Mouse (Mus musculus) MEL (cell line): Measurements from ENCODE around the gene Isca1. TPM values are rescaled to one million over a fixed set of nuclear protein-coding genes. Genes with fewer than 3 reads are reported as not detected.
A peak's percentile ranks its signal among the peaks of the same experiment; 100 is the strongest.

ENCODE experiments used
- DNase-seq: peaks from one replicate; pipeline ENCODE4 v3.0.0; 2011; ENCODE audit warnings: low read depth, low spot score
- H3K27ac ChIP-seq: 2 replicates; pipeline ENCODE4 v1.5.1; 2012; ENCODE audit warnings: low read depth, mild to moderate bottlenecking, control low read depth, low read length, moderate library complexity; ENCODE audit not compliant: control insufficient read depth
- H3K27me3 ChIP-seq, 2 experiments: fragments of 150-350 bp in 1 of 2; sonication (generic) in 1 of 2; 2 replicates each; pipeline ENCODE4 v1.6.1; 2012; ENCODE audit warnings: low read length in 2 of 2, mild to moderate bottlenecking in 2 of 2, improper control_type of control experiment in 1 of 2, moderate library complexity in 1 of 2; ENCODE audit not compliant: insufficient read depth in 2 of 2, control insufficient read depth in 1 of 2
- H3K36me3 ChIP-seq, 2 experiments: 2 replicates each; pipeline ENCODE4 v1.6.1; 2012 to 2014; ENCODE audit warnings: low read length in 2 of 2, improper control_type of control experiment in 1 of 2, inconsistent platforms in 1 of 2, mild to moderate bottlenecking in 1 of 2; ENCODE audit not compliant: insufficient read depth in 2 of 2, control insufficient read depth in 1 of 2
- H3K4me1 ChIP-seq, 2 experiments: fragments of 150-350 bp in 1 of 2; sonication (generic) in 1 of 2; 2 replicates each; pipeline ENCODE4 v1.6.1; 2012; ENCODE audit warnings: low read length in 2 of 2, improper control_type of control experiment in 1 of 2, mild to moderate bottlenecking in 1 of 2; ENCODE audit not compliant: insufficient read depth in 2 of 2, control insufficient read depth in 1 of 2
- H3K4me3 ChIP-seq, 2 experiments: fragments of 150-350 bp in 1 of 2; sonication (generic) in 1 of 2; 2 replicates each; pipeline ENCODE4 v1.5.1; 2012; ENCODE audit warnings: low read depth in 2 of 2, low read length in 2 of 2, mild to moderate bottlenecking in 2 of 2, moderate library complexity in 2 of 2, control low read depth in 1 of 2, improper control_type of control experiment in 1 of 2; ENCODE audit not compliant: control insufficient read depth in 1 of 2, insufficient read depth in 1 of 2
- H3K79me2 ChIP-seq: 2 replicates; pipeline ENCODE4 v1.6.1; 2012; ENCODE audit warnings: mild to moderate bottlenecking, low read length, moderate library complexity; ENCODE audit not compliant: control insufficient read depth, poor library complexity, insufficient read depth
- H3K9ac ChIP-seq: 2 replicates; pipeline ENCODE4 v1.6.1; 2012; ENCODE audit warnings: low read depth, mild to moderate bottlenecking, control low read depth, low read length, moderate library complexity; ENCODE audit not compliant: control insufficient read depth, poor library complexity, severe bottlenecking
- H3K9me3 ChIP-seq: fragments of 150-350 bp; sonication (generic); replicated peaks from 2 replicates; pipeline ENCODE4 v1.6.1; 2012; ENCODE audit warnings: mild to moderate bottlenecking, low read length, improper control_type of control experiment, moderate library complexity; ENCODE audit not compliant: insufficient read depth
- CHD1 ChIP-seq: IDR thresholded peaks from 2 replicates; pipeline ENCODE4 v1.6.1; 2012; ENCODE audit warnings: low read depth, mild to moderate bottlenecking, inconsistent platforms, low read length, improper control_type of control experiment
- CHD2 ChIP-seq: IDR thresholded peaks from 2 replicates; pipeline ENCODE4 v1.6.1; 2011; ENCODE audit warnings: low read length, improper control_type of control experiment
- E2F4 ChIP-seq: IDR thresholded peaks from 2 replicates; pipeline ENCODE4 v1.6.1; 2011; ENCODE audit warnings: low read depth, low read length, improper control_type of control experiment, borderline replicate concordance
- ELF1 ChIP-seq: IDR thresholded peaks from 2 replicates; pipeline ENCODE4 v1.6.1; 2014; ENCODE audit warnings: low read depth, mild to moderate bottlenecking, inconsistent platforms, low read length, improper control_type of control experiment, moderate library complexity
- EP300 ChIP-seq, 2 experiments: IDR thresholded peaks; 2 replicates each; pipeline ENCODE4 v1.6.1; 2011; ENCODE audit warnings: improper control_type of control experiment in 2 of 2, low read length in 2 of 2, low read depth in 1 of 2, mild to moderate bottlenecking in 1 of 2
- ETS1 ChIP-seq: IDR thresholded peaks from 2 replicates; pipeline ENCODE4 v1.6.1; 2012; ENCODE audit warnings: low read depth, mild to moderate bottlenecking, inconsistent platforms, low read length, improper control_type of control experiment, moderate library complexity
- GABPA ChIP-seq: IDR thresholded peaks from 2 replicates; pipeline ENCODE4 v1.6.1; 2012; ENCODE audit warnings: low read depth, mild to moderate bottlenecking, inconsistent platforms, low read length, improper control_type of control experiment, moderate library complexity
- GATA1 ChIP-seq: IDR thresholded peaks from 2 replicates; pipeline ENCODE4 v1.6.1; 2011; ENCODE audit warnings: low read depth, low read length, improper control_type of control experiment
- HCFC1 ChIP-seq: IDR thresholded peaks from 2 replicates; pipeline ENCODE4 v1.6.1; 2012; ENCODE audit warnings: low read depth, mild to moderate bottlenecking, inconsistent platforms, low read length, improper control_type of control experiment, moderate library complexity
- JUND ChIP-seq: IDR thresholded peaks from 2 replicates; pipeline ENCODE4 v1.6.1; 2011; ENCODE audit warnings: low read depth, mild to moderate bottlenecking, improper control_type of control experiment, low read length
- KAT2A ChIP-seq: conservative IDR thresholded peaks from 2 replicates; pipeline ENCODE4 v1.6.1; 2012; ENCODE audit warnings: low read depth, low read length, improper control_type of control experiment, inconsistent platforms
- MAFK ChIP-seq: IDR thresholded peaks from 2 replicates; pipeline ENCODE4 v1.6.1; 2011; ENCODE audit warnings: low read depth, mild to moderate bottlenecking, low read length, improper control_type of control experiment, borderline replicate concordance
- MAZ ChIP-seq: IDR thresholded peaks from 2 replicates; pipeline ENCODE4 v1.6.1; 2012; ENCODE audit warnings: low read depth, mild to moderate bottlenecking, inconsistent platforms, low read length, improper control_type of control experiment
- MYC ChIP-seq: IDR thresholded peaks from 2 replicates; pipeline ENCODE4 v1.6.1; 2011; ENCODE audit warnings: low read depth, mild to moderate bottlenecking, low read length, improper control_type of control experiment, moderate library complexity
- POLR2A ChIP-seq, 2 experiments: IDR thresholded peaks; 2 replicates each; pipeline ENCODE4 v1.6.1; 2011 to 2012; ENCODE audit warnings: low read length in 2 of 2, mild to moderate bottlenecking in 2 of 2, control low read depth in 1 of 2, improper control_type of control experiment in 1 of 2, low read depth in 1 of 2, moderate library complexity in 1 of 2; ENCODE audit not compliant: control insufficient read depth in 1 of 2, insufficient read depth in 1 of 2, poor library complexity in 1 of 2
- POLR2AphosphoS2 ChIP-seq: IDR thresholded peaks from 2 replicates; pipeline ENCODE4 v1.6.1; 2011; ENCODE audit warnings: low read length, improper control_type of control experiment
- POLR2AphosphoS5 ChIP-seq: IDR thresholded peaks from 2 replicates; pipeline ENCODE4 v1.6.1; 2012; ENCODE audit warnings: low read depth, borderline replicate concordance, mild to moderate bottlenecking, inconsistent platforms, low read length, moderate library complexity, mixed read lengths
- RAD21 ChIP-seq: IDR thresholded peaks from 2 replicates; pipeline ENCODE4 v1.6.1; 2011; ENCODE audit warnings: mild to moderate bottlenecking, low read depth, low read length, improper control_type of control experiment
- RCOR1 ChIP-seq: IDR thresholded peaks from 2 replicates; pipeline ENCODE4 v1.6.1; 2012; ENCODE audit warnings: low read depth, mild to moderate bottlenecking, inconsistent platforms, low read length, improper control_type of control experiment
- SIN3A ChIP-seq: IDR thresholded peaks from 2 replicates; pipeline ENCODE4 v1.6.1; 2012; ENCODE audit warnings: low read length, improper control_type of control experiment, inconsistent platforms
- SMC3 ChIP-seq: IDR thresholded peaks from 2 replicates; pipeline ENCODE4 v1.6.1; 2011; ENCODE audit warnings: low read depth, low read length, improper control_type of control experiment
- TAL1 ChIP-seq: IDR thresholded peaks from 2 replicates; pipeline ENCODE4 v1.6.1; 2012; ENCODE audit warnings: mild to moderate bottlenecking, inconsistent platforms, low read length, moderate library complexity, mixed read lengths
- UBTF ChIP-seq: IDR thresholded peaks from 2 replicates; pipeline ENCODE4 v1.6.1; 2012; ENCODE audit warnings: low read depth, mild to moderate bottlenecking, inconsistent platforms, low read length, improper control_type of control experiment, moderate library complexity, borderline replicate concordance; ENCODE audit not compliant: insufficient read depth
- USF2 ChIP-seq, 2 experiments: IDR thresholded peaks; 2 replicates each; pipeline ENCODE4 v1.6.1; 2011 to 2012; ENCODE audit warnings: improper control_type of control experiment in 2 of 2, low read length in 2 of 2, borderline replicate concordance in 1 of 2, inconsistent platforms in 1 of 2, low read depth in 1 of 2, mild to moderate bottlenecking in 1 of 2; ENCODE audit not compliant: insufficient read depth in 1 of 2
- ZC3H11A ChIP-seq: IDR thresholded peaks from 2 replicates; pipeline ENCODE4 v1.6.1; 2012; ENCODE audit warnings: low read depth, mild to moderate bottlenecking, inconsistent platforms, low read length, improper control_type of control experiment
- ZNF384 ChIP-seq: IDR thresholded peaks from 2 replicates; pipeline ENCODE4 v1.6.1; 2012; ENCODE audit warnings: low read depth, mild to moderate bottlenecking, inconsistent platforms, low read length, improper control_type of control experiment
- polyA plus RNA-seq, 2 experiments: library from polyadenylated mRNA; stranded (reverse) in 1 of 2; unstranded in 1 of 2; fragments of >175 nt in 1 of 2; fragments of >200 nt in 1 of 2; gene quantifications; 2 replicates each; pipeline versions ENCODE4 v1.2.1 to v1.2.4; 2012; ENCODE audit warnings: low replicate concordance in 2 of 2, low read depth in 1 of 2; ENCODE audit not compliant: insufficient read length in 2 of 2, insufficient read depth in 1 of 2, missing spikeins in 1 of 2
- total RNA-seq: library from RNA; depleted of rRNA; stranded (reverse); fragments of 300-350 nt; gene quantifications from 2 replicates; pipeline ENCODE4 v1.2.3, GENCODE M21; 2012

The Isca1 gene
- total and polyA plus RNA-seq, 3 experiments, result 31.2 to 76.3 (median 63.5) TPM

DNA sequence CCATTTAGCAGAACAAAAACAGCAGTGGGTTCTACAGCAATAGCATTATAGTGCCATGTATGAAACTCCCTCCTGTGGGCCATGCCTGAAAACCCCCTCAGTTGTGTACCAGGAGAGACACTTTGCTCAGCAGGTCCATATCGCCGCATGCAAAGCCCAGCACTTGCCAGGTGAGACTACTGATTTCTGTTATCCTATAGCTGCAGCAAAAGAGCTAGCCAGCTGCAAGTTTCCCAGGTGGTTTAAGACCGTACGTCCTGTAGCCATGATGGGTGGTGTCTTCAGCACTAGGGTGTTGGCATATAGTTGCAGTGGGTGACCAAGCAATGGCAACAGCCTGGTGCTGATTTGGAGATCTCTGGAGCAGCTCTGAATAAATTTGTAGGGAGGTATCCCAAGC lies 30.2 kb downstream of the Isca1 start:
- peaks cover 0 to 6% of the 10 kb centered on the region in 2 experiments; a peak in 2 of 4 replicates for H3K36me3 ChIP-seq
- H3K9me3 ChIP-seq, result no peaks in the 10 kb centered on the region
- H3K4me1 ChIP-seq, result peaks cover 0 to 4% of the 10 kb centered on the region in 2 experiments; a peak in 1 of 4 replicates
- H3K9ac ChIP-seq, result no peak overlapping the region
- no peak overlapping the region for H3K4me3 ChIP-seq
- no peaks in the 10 kb centered on the region for H3K79me2 ChIP-seq
- no peak for TF ChIP-seq GABPA
- no peaks in the 10 kb centered on the region for H3K27me3 ChIP-seq
- no peak overlapping the region for H3K27ac ChIP-seq
- no peak for DNase-seq

DNA sequence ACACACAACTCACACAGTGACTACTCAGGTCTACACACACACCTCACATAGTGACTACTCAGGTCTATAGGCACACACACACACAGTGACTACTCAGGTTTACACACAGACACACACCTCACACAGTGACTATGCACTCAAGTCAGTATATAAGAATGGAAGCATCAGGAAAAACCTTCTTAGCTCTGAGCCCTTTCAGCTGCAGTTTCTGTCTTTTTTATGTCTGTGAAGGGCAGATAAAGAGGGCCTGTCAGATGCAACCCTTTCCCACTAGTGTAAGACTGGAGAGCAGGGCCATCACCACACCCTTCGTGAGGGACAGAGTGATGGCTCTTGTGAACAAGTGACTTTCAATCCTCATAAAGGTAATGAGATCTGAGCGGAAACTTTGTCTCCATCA lies 31.2 kb downstream of the Isca1 start:
- Histone ChIP-seq H3K4me1 (peaks cover 0 to 13% of the 10 kb centered on the region in 2 experiments; a peak in 2 of 4 replicates), H3K9ac (no peak overlapping the region), H3K27me3 (no peaks in the 10 kb centered on the region), H3K4me3 (no peak overlapping the region), H3K79me2 (no peaks in the 10 kb centered on the region), H3K27ac (no peak overlapping the region), H3K9me3 (no peaks in the 10 kb centered on the region), H3K36me3 (peaks cover 0 to 6% of the 10 kb centered on the region in 2 experiments; a peak in 2 of 4 replicates)
- TF ChIP-seq USF2 (IDR thresholded peaks at IDR 0.05; ENCODE audit: borderline replicate concordance in 1 of 2, insufficient read depth in 1 of 2, low read depth in 1 of 2, low read length in 2 of 2), result no peak
- TF ChIP-seq GATA1, result no peak
- TF ChIP-seq ELF1, result no peak
- no peak for DNase-seq

DNA sequence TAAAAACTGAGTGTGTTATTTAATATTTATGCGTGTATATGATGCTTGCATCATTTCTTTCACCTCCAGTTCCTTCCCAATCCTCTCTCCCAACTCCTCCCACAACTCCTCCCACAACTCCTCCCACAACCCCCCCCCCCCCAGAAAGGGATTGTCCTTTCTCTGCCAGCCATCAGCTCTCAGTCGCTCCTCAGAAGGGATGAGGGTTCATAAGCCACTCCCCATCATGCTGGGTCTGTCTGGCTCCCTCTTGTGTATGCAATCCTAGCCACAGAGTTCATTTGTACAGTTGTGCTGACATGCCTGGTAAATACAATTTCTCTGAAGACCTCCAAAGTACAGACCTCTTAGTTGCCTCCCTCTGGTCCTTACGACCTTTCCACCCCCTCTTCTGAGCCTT lies 34.4 kb downstream of the Isca1 start:
- H3K4me1 ChIP-seq, result peaks cover 0 to 14% of the 10 kb centered on the region in 2 experiments; a peak in 2 of 4 replicates
- H3K27ac ChIP-seq, result no peak overlapping the region
- H3K36me3 ChIP-seq, result peaks cover 0 to 6% of the 10 kb centered on the region in 2 experiments; a peak in 2 of 4 replicates
- no peak overlapping the region for H3K9ac ChIP-seq
- DNase-seq, result peak; percentile 86
- H3K27me3 ChIP-seq, result no peaks in the 10 kb centered on the region
- H3K79me2 ChIP-seq, result no peaks in the 10 kb centered on the region
- no peak overlapping the region for H3K4me3 ChIP-seq
- H3K9me3 ChIP-seq, result no peaks in the 10 kb centered on the region
- TF ChIP-seq HCFC1 (no peak), RCOR1 (no peak), POLR2A (IDR thresholded peaks at IDR 0.05; ENCODE audit: control insufficient read depth in 1 of 2, insufficient read depth in 1 of 2, low read depth in 1 of 2, low read length in 2 of 2, poor library complexity in 1 of 2) (no peak), MAZ (0 out of 2 replicates have a peak, but pooled peaks have one; percentile 30), RAD21 (peak; percentile 6; the same call in 1 of the 2 replicates), ZNF384 (no peak), MAFK (no peak), UBTF (no peak), KAT2A (no peak), ELF1 (no peak), JUND (no peak), ETS1 (no peak), CHD2 (no peak), ZC3H11A (0 out of 2 replicates have a peak, but pooled peaks have one; percentile 15), CHD1 (no peak), POLR2AphosphoS2 (no peak), SMC3 (peak; percentile 51), TAL1 (no peak), MYC (no peak), E2F4 (no peak), POLR2AphosphoS5 (no peak), SIN3A (no peak), USF2 (IDR thresholded peaks at IDR 0.05; ENCODE audit: borderline replicate concordance in 1 of 2, insufficient read depth in 1 of 2, low read depth in 1 of 2, low read length in 2 of 2) (no peak), GABPA (no peak), EP300 (IDR thresholded peaks at IDR 0.05; ENCODE audit: low read depth in 1 of 2, low read length in 2 of 2) (no peak)
